Mouse (Mus musculus) forebrain, embryonic 12.5 days (tissue): Measurements from ENCODE around the gene Rgs3. TPM values are rescaled to one million over a fixed set of nuclear protein-coding genes. Genes with fewer than 3 reads are reported as not detected.

Experiments
- ATAC-seq: fragments of 200-750 bp; cut with Nextera tagmentation; 2 replicates; pipeline ENCODE4 v1.8.0; 2017; ENCODE audit warnings: moderate TSS enrichment; ENCODE audit not compliant: low FRiP score
- H3K27ac ChIP-seq: fragments of 300-500 bp; sonication (generic); 2 replicates; pipeline ENCODE4 v1.5.1; 2016; ENCODE audit warnings: mild to moderate bottlenecking
- H3K27me3 ChIP-seq: fragments of 300-500 bp; sonication (generic); 2 replicates; pipeline ENCODE4 v1.6.1; 2016; ENCODE audit warnings: mild to moderate bottlenecking
- H3K36me3 ChIP-seq: fragments of 300-500 bp; sonication (generic); replicated peaks from 2 replicates; pipeline ENCODE4 v1.6.1; 2016; ENCODE audit warnings: mild to moderate bottlenecking
- H3K4me1 ChIP-seq: fragments of 300-500 bp; sonication (generic); 2 replicates; pipeline ENCODE4 v1.6.1; 2016
- H3K4me2 ChIP-seq: fragments of 300-500 bp; sonication (generic); 2 replicates; pipeline ENCODE4 v1.6.1; 2016; ENCODE audit warnings: mild to moderate bottlenecking, moderate library complexity
- H3K4me3 ChIP-seq: fragments of 300-500 bp; sonication (generic); replicated peaks from 2 replicates; pipeline ENCODE4 v1.5.1; 2016; ENCODE audit warnings: mild to moderate bottlenecking
- H3K9ac ChIP-seq: fragments of 300-500 bp; sonication (generic); 2 replicates; pipeline ENCODE4 v1.6.1; 2016; ENCODE audit warnings: mild to moderate bottlenecking
- H3K9me3 ChIP-seq: fragments of 300-500 bp; sonication (generic); 2 replicates; pipeline ENCODE4 v1.6.1; 2016
- WGBS: fragments of 180-500 bp; shearing (Covaris S2); methylation state at CpG from one replicate; pipeline ENCODE4 v1.1.7; 2016; 5-methylcytosine and 5-hydroxymethylcytosine counted together
- polyA plus RNA-seq: library from polyadenylated mRNA; unstranded; fragments of >200 nt; fragmentation: Nextera tagmentation; extraction: Ambion mirVana; gene quantifications from 2 replicates; pipeline ENCODE4 v1.2.1, GENCODE M21; 2016

Gene Rgs3
- polyA plus RNA-seq, 1 experiment from 2014 or later: 54.3 TPM

DNA sequence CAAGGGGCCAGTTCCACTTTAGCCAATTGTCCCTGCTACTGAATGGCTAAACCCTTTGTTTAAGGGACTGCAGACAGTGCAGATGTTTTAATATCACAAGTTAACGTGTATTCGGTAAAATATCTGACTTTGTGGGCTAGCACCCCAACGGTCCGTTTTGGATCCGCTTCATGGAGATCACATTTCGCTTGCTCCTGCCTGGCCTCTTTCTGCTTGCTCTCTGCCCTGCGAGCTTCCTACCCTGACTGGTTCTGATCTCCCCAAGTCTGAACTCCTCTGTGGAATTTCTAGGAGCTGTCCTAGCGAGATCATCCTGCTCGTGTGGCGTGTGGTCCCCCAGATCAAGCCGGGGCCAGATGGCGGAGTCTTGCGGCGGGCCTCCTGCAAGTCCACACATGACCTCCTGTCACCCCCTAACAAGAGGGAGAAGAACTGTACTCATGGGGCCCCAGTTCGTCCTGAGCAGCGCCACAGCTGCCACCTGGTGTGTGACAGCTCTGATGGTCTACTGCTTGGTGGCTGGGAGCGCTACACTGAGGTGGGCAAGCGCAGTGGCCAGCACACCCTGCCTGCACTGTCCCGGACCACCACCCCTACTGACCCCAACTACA, 65.9 kb downstream of the Rgs3 start:
- H3K9ac ChIP-seq: no peak overlapping the region
- ATAC-seq: peak; percentile 9; the same call in 1 of the 2 replicates
- H3K4me1 ChIP-seq: peaks cover 36% of the 10 kb centered on the region
- 78% methylated on average over 19 of the region's 19 CpGs for WGBS
- H3K36me3 ChIP-seq: peaks cover 15% of the 10 kb centered on the region
- no peak overlapping the region for H3K4me3 ChIP-seq
- peak overlapping the region; percentile 83 for H3K27ac ChIP-seq
- no peak overlapping the region for H3K4me2 ChIP-seq
- H3K9me3 ChIP-seq: no peaks in the 10 kb centered on the region
- no peaks in the 10 kb centered on the region for H3K27me3 ChIP-seq

DNA sequence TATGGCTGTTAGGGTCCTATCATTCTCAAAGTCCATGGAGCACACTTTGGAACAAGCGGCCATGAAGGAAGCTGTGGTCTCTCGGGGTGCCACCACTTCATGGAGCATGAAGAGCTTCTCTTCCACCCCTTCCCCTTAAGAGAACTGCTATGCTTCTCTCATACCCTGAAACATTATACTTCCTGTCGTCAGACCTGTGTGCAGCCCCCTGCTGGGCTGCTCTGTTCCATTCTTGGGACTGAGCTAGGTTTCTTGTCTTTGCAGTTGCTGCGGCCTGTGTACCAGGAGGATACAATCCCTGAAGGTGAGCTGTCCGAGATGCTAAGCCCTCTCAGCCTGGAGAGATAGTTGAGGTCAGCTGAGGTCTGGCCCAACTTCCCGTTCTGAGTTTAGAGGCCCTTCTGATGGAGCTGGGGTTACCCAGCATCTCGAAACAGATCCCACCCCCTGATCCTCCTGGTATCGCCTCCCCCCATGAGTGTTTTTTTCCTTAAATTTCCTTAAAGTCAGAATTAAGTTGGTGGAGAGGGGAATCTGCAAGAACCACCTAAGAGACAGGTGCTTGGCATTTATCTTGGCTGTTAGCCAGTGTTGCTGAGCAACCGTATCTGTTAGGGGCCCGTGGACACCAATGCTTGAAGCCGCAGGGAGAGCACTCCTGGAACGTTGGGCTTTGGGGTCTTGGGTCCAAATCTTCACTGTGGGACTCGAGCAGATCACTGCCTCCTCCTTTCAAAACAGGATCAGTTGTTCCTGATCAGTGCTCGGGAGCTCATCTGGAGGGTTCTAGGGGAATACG, 66.8 kb downstream of the Rgs3 start:
- peaks cover 36% of the 10 kb centered on the region for H3K4me1 ChIP-seq

DNA sequence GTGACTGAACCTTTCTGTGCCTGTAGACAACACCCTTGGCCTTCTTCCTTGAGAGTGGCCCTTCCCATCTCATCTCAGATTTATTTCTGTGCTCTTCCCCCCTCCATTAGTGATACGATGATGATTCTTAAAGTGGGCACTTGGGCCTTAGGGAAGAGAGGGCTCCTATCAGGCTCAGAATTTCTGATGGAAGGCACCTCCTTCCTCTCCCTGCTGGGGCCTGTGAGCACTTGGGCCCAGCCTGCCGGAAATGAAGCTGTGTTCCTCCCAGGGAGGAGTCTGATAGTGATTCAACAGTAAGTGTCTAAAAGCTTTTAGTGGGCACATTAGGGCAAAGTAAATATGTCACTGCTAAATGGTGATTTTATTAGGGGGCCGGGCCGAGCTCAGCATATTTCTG, 67.7 kb downstream of the Rgs3 start:
- no peak overlapping the region for H3K27ac ChIP-seq
- no peak for ATAC-seq
- peaks cover 30% of the 10 kb centered on the region for H3K4me1 ChIP-seq

More for the DNA sequence above, 66.8 kb downstream of the Rgs3 start:
- Histone ChIP-seq H3K4me3 (no peak overlapping the region), H3K9ac (no peak overlapping the region), H3K36me3 (peaks cover 20% of the 10 kb centered on the region), H3K9me3 (no peaks in the 10 kb centered on the region), H3K27me3 (no peaks in the 10 kb centered on the region), H3K4me2 (no peak overlapping the region), H3K27ac (0 out of 2 replicates have a peak overlapping the region, but pooled peaks have one; percentile 10)
- no peak for ATAC-seq
- 82% methylated on average over 15 of the region's 15 CpGs for WGBS

DNA sequence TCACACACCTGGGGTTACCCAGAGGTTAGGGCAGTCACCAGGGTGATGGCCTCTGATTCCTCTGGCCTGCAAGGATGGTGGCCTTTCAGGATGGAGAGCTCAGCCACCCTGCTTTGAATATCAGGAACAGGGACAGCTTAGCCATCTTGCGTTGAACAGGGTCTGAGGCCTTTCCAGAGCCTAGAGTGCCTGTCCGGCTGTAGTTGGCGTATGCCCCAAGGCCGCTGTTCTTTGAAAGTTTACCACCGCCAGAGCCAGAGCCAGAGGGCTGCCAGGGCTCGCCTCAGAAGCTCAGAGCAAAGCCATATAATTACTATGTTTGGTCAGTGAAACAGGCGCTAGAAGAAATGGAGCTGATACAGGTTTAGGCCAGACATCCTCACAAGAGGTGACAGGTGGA, 68.9 kb downstream of the Rgs3 start:
- Histone ChIP-seq H3K27ac (no peak overlapping the region), H3K4me1 (peaks cover 25% of the 10 kb centered on the region), H3K9me3 (no peaks in the 10 kb centered on the region), H3K4me2 (no peak overlapping the region), H3K9ac (no peak overlapping the region), H3K36me3 (peaks cover 28% of the 10 kb centered on the region), H3K27me3 (no peaks in the 10 kb centered on the region), H3K4me3 (no peak overlapping the region)
- 83% methylated on average over 7 of the region's 7 CpGs for WGBS
- no peak for ATAC-seq

More for the DNA sequence above, 67.7 kb downstream of the Rgs3 start:
- Histone ChIP-seq H3K9me3 (no peaks in the 10 kb centered on the region), H3K27me3 (no peaks in the 10 kb centered on the region), H3K4me2 (no peak overlapping the region), H3K9ac (no peak overlapping the region), H3K4me3 (no peak overlapping the region), H3K36me3 (peaks cover 21% of the 10 kb centered on the region)
- 90% methylated on average over 4 of the region's 4 CpGs for WGBS

DNA sequence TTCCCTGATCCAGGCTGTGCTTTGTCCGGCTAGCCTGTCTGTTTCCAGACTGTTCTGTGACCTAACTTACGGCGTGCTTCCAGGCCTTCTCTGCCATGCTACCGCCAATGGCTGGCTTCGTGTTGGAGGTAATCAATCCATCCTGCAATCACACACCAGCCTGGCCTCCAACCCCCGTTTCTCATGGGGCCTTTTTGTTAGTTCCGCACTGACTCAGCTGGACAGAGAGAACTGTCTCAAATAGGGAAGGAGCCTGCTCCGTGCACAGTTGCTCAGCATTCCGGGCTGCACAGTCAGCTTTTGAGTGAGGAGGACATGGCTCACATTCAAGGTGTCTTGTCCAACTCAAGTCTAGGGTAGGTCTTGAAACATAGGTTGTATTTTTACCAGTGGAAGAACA, 69.8 kb downstream of the Rgs3 start:
- ATAC-seq: no peak
- Histone ChIP-seq H3K27ac (0 out of 2 replicates have a peak overlapping the region, but pooled peaks have one; percentile 2), H3K4me3 (no peak overlapping the region)

DNA sequence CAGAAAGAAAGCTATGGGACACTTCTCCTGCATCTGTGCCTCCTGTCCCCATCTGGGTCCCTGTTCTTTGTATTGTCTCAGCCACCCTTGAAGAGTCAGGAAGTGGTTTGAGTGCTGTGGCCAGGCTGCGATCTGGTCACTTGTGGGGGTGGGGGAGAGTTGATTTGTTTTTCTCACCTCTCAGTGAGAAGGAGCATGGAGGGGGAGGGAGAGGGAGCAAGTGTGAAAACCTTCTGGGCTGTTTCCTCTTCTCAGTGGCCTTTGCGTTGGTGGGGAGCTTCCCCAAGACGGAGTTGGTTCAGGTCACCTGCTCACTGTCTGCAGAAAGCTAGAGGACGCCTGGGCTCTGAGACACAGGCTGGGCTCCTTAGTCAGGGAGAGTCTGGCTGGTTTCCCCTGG, 70.3 kb downstream of the Rgs3 start:
- peaks cover 33% of the 10 kb centered on the region for H3K36me3 ChIP-seq
- WGBS: 77% methylated on average over 4 of the region's 4 CpGs
- H3K4me3 ChIP-seq: no peak overlapping the region
- no peaks in the 10 kb centered on the region for H3K9me3 ChIP-seq
- H3K27me3 ChIP-seq: no peaks in the 10 kb centered on the region
- no peak overlapping the region for H3K4me2 ChIP-seq
- no peak overlapping the region for H3K27ac ChIP-seq
- peaks cover 13% of the 10 kb centered on the region for H3K4me1 ChIP-seq
- ATAC-seq: no peak
- no peak overlapping the region for H3K9ac ChIP-seq

More for the DNA sequence above, 69.8 kb downstream of the Rgs3 start:
- Histone ChIP-seq H3K27me3 (no peaks in the 10 kb centered on the region), H3K4me2 (no peak overlapping the region), H3K9me3 (no peaks in the 10 kb centered on the region), H3K36me3 (peaks cover 33% of the 10 kb centered on the region), H3K9ac (no peak overlapping the region), H3K4me1 (peaks cover 18% of the 10 kb centered on the region)
- WGBS: 78% methylated on average over 9 of the region's 9 CpGs

DNA sequence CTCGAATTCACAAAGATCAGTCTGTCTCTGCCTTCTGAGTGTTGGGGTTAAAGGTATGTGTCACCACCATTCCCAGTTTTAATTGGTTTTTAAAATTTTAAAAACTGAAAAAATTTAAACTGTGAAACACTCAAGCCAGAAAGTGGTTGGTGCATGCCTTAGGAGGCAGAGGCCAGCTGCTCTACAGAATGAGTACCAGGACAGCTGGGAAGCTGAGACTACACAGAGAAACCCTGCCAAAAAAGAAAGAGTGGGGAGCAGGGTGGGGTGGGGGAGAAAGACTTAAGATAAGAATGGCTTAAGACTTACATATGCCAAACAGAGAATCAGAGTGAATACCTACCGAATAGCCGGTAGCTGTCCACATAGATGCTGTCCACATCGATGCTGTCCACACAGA, 73.6 kb downstream of the Rgs3 start:
- no peak overlapping the region for H3K4me2 ChIP-seq
- WGBS: 93% methylated on average over 4 of the region's 4 CpGs
- no peak for ATAC-seq

DNA sequence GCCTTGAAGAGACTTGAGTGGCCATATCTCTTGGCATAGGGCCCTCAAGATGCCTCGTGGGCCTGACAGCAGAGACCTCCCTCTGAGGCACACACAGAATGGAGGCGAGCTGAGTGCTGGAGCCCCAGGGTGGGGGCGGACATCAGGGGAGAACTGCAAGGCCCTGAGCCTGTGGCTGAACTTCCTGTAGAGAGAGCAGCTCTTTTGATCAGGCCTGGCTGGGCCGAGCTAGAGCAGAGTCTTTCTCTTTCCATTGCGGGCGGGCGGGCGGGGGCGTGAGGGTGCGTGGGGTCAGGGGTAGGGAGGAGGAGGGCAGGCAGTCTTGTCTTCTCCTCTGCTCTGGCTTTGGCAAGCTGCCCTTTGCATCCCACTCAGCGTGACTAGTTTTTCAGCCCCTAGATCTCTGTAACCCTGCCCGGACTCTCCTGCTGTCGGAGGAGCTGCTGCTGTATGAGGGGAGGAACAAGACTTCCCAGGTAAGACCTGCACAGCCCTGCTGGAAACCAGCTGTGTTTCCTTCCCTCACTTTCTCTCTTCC, 74.5 kb downstream of the Rgs3 start:
- H3K9me3 ChIP-seq: no peaks in the 10 kb centered on the region
- WGBS: 61% methylated on average over 11 of the region's 13 CpGs
- no peak for ATAC-seq
- no peak overlapping the region for H3K9ac ChIP-seq
- peaks cover 51% of the 10 kb centered on the region for H3K36me3 ChIP-seq
- no peaks in the 10 kb centered on the region for H3K27me3 ChIP-seq
- no peak overlapping the region for H3K27ac ChIP-seq
- no peaks in the 10 kb centered on the region for H3K4me1 ChIP-seq
- H3K4me2 ChIP-seq: no peak overlapping the region
- no peak overlapping the region for H3K4me3 ChIP-seq

More for the DNA sequence above, 73.6 kb downstream of the Rgs3 start:
- no peak overlapping the region for H3K4me3 ChIP-seq
- H3K9ac ChIP-seq: no peak overlapping the region
- H3K36me3 ChIP-seq: peaks cover 45% of the 10 kb centered on the region
- H3K4me1 ChIP-seq: no peaks in the 10 kb centered on the region
- H3K27ac ChIP-seq: no peak overlapping the region
- no peaks in the 10 kb centered on the region for H3K27me3 ChIP-seq
- no peaks in the 10 kb centered on the region for H3K9me3 ChIP-seq

DNA sequence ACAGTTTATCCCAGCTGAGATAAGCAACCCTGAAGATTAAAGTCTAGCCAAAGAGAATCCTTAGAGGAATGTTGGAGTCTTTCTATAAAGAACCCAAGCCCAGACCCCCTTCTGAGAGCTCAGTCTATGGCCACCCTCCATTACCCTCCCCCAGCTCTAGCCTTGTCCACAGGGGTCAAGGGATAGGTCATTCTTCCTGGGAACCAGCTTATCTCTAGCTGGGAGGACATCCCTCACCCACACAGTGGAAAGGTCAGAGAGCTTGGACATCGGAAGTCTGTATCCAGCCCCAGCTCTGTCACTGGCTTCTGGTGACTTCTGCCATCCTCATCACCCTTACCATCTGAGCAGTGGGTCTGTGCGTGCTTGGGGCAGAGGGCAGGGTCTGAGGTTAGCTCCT, 75.2 kb downstream of the Rgs3 start:
- Histone ChIP-seq H3K9me3 (no peaks in the 10 kb centered on the region), H3K27ac (no peak overlapping the region), H3K36me3 (peaks cover 51% of the 10 kb centered on the region), H3K4me1 (no peaks in the 10 kb centered on the region), H3K4me3 (no peak overlapping the region), H3K27me3 (no peaks in the 10 kb centered on the region), H3K9ac (no peak overlapping the region), H3K4me2 (no peak overlapping the region)
- no peak for ATAC-seq
- WGBS: 84% methylated on average over 2 of the region's 2 CpGs

DNA sequence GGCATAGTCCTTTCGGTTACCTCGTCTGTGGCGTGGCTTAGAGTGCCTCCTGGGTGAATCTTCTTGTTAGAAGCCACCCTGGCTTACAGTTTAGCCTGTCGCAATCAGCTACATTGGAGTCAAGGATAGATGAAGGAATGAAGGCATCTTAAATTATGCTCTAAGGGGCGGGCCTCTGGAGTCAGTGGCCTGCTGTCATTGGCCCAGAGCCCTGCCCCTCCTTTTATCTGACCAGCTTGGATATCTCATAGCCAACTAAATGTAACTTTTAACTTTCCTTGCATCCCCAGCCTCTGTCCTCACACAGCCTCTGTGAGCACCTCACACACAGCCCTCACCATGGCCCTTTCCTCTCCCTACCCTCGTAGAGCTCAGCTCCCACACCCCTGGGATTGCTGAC, 76.4 kb downstream of the Rgs3 start:
- Histone ChIP-seq H3K4me2 (no peak overlapping the region), H3K4me1 (no peaks in the 10 kb centered on the region), H3K4me3 (no peak overlapping the region), H3K9me3 (no peaks in the 10 kb centered on the region), H3K36me3 (peaks cover 56% of the 10 kb centered on the region), H3K27me3 (no peaks in the 10 kb centered on the region), H3K9ac (no peak overlapping the region), H3K27ac (no peak overlapping the region)
- ATAC-seq: no peak
- WGBS: 95% methylated on average over 6 of the region's 6 CpGs

DNA sequence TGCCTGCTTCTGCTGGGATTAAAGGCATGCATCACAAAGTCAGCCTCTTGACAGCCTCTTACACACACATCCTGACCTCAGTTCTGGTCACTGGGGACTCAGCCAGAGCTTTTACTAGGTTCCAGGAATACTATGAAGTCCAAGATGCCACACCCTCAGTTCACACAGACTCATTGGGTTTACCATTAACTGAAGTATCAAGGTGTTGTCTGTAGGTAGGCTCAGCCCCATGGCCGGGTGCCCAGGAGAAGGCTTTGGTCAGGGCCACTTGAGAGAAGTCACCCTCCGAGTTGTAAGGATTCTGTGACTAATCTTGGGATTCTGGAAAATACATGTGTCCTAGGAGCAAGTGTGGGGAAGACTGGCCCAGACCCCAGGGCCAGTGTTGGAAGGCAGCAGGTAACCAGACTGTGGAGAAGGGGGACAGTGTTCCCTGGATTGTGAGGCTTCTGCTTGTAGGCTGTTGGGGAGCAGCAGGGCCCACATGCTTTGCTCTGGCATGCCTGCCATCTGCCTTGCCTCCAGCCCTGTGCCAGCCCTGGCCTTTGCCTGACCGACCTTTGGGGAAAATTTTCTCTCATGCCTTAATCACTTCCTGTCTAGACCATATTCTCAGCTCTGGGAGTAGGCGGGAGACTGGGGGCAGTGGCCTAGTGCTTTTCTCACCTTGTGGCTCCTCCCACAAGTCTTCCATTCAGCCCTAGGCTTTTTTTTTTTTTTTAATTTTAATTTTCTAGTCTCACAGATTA, 78.4 kb downstream of the Rgs3 start:
- H3K4me2 ChIP-seq: no peak overlapping the region
- ATAC-seq: no peak
- H3K27me3 ChIP-seq: no peaks in the 10 kb centered on the region
- no peak overlapping the region for H3K27ac ChIP-seq
- no peak overlapping the region for H3K9ac ChIP-seq
- no peaks in the 10 kb centered on the region for H3K4me1 ChIP-seq
- no peaks in the 10 kb centered on the region for H3K9me3 ChIP-seq
- no peak overlapping the region for H3K4me3 ChIP-seq
- H3K36me3 ChIP-seq: peaks cover 61% of the 10 kb centered on the region
- 89% methylated on average over 4 of the region's 4 CpGs for WGBS
